Mouse (Mus musculus) layer of hippocampus, adult 2 months (tissue): ENCODE measurements around the gene Pde4dip. TPM values are rescaled to one million over a fixed set of nuclear protein-coding genes. Genes with fewer than 3 reads are reported as not detected.

Experiments
- DNase-seq, 2 experiments: peaks; one replicate each; pipeline ENCODE4 v3.0.0; 2022; ENCODE audit warnings: low spot score in 2 of 2
- H3K27ac ChIP-seq: fragments of 200-600 bp; 2 replicates; pipeline ENCODE4 v1.8.1; 2022
- H3K4me3 ChIP-seq: fragments of 200-600 bp; 2 replicates; pipeline ENCODE4 v1.8.1; 2022; ENCODE audit warnings: mild to moderate bottlenecking
- CTCF ChIP-seq: fragments of 200-600 bp; conservative IDR thresholded peaks from 2 replicates; pipeline ENCODE4 v1.8.1; 2022; ENCODE audit warnings: antibody characterized with exemption, mild to moderate bottlenecking, moderate library complexity
- total RNA-seq, 2 experiments: library from RNA; stranded (reverse); gene quantifications; 2 replicates each; pipeline ENCODE4 v1.2.3; 2021

Gene Pde4dip
- total RNA-seq, 2 experiments from 2014 or later: 232 to 246 TPM

DNA sequence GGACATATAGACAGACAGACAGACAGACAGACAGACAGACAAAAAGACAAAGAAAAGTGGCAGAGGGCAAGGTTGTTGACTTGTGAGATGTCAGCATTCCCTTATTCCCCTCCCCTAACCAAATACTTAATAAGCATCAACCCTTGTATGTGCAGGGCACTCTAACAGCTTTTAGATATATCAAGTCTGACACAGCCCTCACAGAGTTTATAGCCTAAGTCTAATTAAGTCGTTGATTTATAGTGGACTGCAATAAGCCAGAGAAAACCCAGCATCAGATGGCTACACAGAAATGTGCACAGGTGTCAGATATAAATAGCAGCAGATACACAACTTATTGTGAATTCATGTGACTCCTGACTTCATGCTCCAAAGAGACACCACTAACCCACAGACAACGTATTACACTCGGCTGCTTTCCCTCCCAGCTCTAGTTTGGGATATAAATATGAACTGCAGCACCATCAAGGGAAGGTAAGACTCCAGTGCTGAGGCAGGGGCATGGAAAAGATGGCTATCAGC, 87.3 kb downstream of the Pde4dip start:
- no peak for TF ChIP-seq CTCF
- no peak for DNase-seq
- Histone ChIP-seq H3K4me3 (no peak overlapping the region), H3K27ac (0 out of 2 replicates have a peak overlapping the region, but pooled peaks have one; percentile 18)

DNA sequence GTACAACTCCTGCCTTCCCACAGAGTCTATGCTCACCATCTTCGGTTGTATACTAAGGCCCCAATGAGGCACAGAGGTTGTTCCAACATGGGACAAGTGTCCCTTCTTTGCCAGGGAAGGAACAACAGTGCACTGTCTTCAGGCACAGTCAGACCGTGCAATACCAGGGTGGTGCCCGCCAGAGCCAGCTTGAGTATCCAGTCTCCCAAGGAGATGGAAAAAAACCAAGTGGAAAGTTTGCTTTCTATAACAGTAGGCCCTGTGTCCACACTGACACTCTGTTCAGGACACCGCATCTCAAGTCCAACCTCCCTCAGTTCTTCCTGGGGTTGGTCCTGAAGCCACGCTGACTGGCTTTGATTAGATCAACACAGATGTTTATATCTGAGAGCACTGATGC, 87.8 kb downstream of the Pde4dip start:
- no peak overlapping the region for H3K4me3 ChIP-seq
- H3K27ac ChIP-seq: no peak overlapping the region
- TF ChIP-seq CTCF: no peak
- DNase-seq: no peak

DNA sequence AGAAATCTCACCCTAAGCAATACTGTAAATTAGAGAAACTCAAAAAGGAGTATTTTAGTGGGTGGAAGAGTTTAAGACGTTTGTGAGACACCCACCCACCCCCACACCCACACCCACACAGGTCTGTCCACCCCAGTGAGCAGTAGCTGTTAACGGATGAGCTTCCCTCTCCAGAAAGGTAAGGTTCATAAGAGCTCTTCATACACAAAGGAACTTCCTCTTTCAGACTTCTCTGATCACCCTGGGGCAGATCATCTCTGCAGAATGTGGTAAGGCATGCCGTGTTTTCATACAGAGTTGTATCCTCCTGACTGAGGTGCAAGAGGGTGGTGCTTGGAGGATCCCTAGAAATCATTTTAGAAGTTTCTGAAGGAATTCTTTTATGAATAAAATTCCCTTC, 88.5 kb downstream of the Pde4dip start:
- no peak overlapping the region for H3K4me3 ChIP-seq
- no peak for TF ChIP-seq CTCF
- DNase-seq: no peak
- no peak overlapping the region for H3K27ac ChIP-seq

DNA sequence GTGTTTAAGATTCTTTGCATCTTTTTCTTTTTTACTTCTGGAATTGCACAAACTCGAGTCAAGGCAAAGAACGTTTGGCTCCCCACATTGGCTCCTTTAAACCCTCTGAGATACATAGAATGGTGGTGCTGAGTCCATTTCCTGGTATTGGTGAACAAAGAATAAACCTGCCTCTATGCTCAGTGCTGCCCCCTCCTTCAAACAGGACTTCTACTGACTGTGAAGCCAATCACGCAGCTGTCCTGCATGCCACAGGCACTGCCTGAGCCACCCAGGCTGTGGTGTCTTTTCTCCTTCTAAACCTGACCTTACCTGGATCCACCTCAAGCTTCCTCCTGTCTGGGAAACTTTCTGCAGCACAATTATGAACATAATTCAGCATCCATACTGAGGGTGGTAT, 89.2 kb downstream of the Pde4dip start:
- H3K27ac ChIP-seq: no peak overlapping the region
- no peak for DNase-seq
- TF ChIP-seq CTCF: peak; percentile 54

DNA sequence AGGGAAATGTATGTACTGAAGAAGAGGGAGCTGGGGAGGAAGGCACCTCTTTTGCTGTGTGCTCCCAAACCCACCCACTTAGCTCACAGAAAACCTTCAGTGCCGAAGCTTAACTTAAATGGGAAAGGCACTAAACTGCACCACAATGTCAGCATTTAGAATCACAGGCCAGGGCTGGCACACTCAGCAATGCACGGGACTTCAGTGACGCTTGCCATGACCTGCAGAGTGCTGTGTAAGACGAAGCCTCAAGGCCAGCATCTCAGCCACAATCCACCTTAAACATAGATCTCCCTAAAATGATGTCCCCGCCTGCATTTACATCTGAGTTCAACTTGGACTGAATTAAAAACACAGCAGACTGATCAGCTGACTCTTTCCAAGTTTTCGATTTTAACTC, 91.1 kb downstream of the Pde4dip start:
- H3K27ac ChIP-seq: peak overlapping the region; percentile 39; the same call in 1 of the 2 replicates
- TF ChIP-seq CTCF: no peak
- no peak overlapping the region for H3K4me3 ChIP-seq
- DNase-seq: no peak

More for the DNA sequence above, 89.2 kb downstream of the Pde4dip start:
- H3K4me3 ChIP-seq: no peak overlapping the region

DNA sequence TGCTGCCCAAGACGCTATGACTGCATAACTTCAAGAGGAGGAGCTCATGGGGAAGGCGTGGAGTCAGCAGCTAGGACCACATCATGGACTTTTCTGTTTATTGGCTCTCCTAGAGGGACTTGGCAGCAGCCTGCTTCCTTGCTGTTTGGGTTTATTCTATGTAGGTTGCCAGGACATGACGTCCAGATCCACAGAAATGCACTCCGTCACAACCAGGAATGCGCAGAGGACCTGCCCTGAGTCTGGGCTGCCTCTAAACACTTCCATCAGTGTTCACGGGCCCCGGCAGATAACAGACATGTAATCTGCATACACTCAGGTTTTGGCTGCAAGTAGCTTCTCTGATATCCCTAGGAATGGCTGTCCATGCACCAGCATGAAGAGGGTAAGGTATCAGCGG, 94.5 kb downstream of the Pde4dip start:
- H3K4me3 ChIP-seq: no peak overlapping the region
- DNase-seq: no peak
- no peak for TF ChIP-seq CTCF
- H3K27ac ChIP-seq: peak overlapping the region; percentile 51; the same call in 1 of the 2 replicates

DNA sequence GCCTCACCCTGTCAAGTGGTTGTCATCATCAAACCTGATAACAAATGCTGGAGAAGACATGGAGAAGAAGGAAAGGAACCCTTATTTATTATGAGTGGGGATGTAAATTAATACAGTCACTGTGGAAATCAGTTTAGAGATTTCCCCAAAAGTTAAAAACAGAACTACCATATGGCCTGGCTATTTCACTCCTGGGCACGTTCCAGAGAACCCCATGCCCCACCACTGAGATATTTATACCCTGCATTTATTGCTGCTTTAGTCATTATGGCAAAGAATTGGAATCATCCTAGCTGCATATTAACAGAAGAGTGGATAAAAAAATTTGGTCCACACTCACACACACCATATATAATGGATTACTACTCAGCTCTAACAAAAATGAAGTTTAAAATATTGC, 98.4 kb downstream of the Pde4dip start:
- H3K4me3 ChIP-seq: no peak overlapping the region
- no peak for TF ChIP-seq CTCF
- no peak for DNase-seq
- no peak overlapping the region for H3K27ac ChIP-seq

DNA sequence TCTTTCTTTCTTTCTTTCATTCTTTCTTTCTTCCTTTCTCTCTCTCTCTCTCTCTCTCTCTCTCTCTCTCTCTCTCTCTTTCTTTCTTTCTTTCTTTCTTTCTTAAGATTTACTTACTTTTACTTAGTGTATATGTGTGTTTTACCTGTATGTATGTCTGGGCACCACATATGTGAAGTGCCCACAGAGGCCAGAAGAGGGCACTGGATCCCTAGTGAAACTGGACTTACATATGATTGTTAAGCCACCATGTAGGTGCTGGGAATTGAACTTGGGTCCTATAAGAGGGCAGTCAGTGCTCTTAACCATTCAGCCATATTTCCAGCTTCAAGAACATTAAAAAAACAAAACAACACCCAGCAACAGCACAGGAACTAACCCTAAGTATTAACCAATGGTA, 99.2 kb downstream of the Pde4dip start:
- DNase-seq: no peak

DNA sequence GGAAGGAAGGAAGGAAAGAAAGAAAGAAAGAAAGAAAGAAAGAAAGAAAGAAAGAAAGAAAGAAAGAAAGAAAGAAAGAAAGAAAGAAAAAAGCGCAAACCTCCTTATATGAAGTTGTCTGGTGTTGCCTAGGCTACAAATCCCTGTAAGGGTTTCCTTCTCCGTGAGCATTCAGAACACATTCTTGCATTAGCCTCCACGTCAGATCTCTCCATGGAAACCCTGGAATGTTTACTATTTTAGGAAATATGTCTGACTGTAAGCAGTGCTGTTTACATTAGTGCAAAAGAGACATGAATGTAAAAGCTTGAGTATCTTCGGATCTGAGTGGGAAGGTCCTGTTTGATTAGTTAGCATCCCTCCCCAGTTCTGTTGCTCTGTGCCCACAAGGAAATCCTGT, 112.3 kb downstream of the Pde4dip start:
- no peak for DNase-seq
- H3K4me3 ChIP-seq: no peak overlapping the region
- TF ChIP-seq CTCF: no peak
- H3K27ac ChIP-seq: no peak overlapping the region

More for the DNA sequence above, 99.2 kb downstream of the Pde4dip start:
- TF ChIP-seq CTCF: no peak; the same call in 1 of the 2 replicates
- Histone ChIP-seq H3K27ac (no peak overlapping the region), H3K4me3 (no peak overlapping the region)

DNA sequence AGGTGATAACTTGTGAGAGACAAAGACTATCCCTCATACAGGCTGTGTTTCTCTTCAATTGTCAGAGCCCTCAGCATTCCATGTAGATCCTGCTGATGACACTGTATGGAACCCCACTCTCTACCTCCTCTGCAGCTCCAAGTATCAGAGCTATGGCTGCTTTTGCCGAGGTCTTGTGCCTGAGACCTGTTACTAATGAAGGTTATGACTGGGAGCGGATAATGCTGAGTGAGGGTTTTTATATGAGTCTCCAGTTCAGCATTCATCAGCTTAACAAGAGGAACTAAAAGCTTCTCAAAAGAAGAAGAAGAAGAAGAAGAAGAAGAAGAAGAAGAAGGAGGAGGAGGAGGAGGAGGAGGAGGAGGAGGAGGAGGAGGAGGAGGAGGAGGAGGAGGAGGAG, 112.8 kb downstream of the Pde4dip start:
- no peak overlapping the region for H3K27ac ChIP-seq
- no peak overlapping the region for H3K4me3 ChIP-seq
- TF ChIP-seq CTCF: no peak
- no peak for DNase-seq

DNA sequence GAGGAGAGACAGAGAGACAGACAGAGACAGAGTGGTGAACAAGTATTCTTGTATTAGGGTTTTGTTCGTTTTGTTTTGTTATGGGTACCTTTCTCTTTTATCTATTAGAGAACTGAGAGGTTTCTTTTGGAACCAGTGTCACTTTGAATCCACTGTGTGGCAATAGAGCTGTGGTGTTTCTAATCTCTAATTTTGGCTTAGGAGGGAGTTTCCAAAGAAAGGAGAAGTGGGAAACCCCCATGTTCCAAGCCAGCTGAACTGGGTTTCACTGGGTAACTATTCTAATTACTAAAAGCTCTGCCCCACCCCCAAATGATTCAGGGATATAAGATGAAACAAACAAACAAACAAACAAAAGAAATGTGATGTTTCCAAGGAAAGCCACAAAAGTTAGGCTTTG, 113.6 kb downstream of the Pde4dip start:
- TF ChIP-seq CTCF: no peak; the same call in 1 of the 2 replicates
- Histone ChIP-seq H3K4me3 (no peak overlapping the region), H3K27ac (no peak overlapping the region)
- no peak for DNase-seq

DNA sequence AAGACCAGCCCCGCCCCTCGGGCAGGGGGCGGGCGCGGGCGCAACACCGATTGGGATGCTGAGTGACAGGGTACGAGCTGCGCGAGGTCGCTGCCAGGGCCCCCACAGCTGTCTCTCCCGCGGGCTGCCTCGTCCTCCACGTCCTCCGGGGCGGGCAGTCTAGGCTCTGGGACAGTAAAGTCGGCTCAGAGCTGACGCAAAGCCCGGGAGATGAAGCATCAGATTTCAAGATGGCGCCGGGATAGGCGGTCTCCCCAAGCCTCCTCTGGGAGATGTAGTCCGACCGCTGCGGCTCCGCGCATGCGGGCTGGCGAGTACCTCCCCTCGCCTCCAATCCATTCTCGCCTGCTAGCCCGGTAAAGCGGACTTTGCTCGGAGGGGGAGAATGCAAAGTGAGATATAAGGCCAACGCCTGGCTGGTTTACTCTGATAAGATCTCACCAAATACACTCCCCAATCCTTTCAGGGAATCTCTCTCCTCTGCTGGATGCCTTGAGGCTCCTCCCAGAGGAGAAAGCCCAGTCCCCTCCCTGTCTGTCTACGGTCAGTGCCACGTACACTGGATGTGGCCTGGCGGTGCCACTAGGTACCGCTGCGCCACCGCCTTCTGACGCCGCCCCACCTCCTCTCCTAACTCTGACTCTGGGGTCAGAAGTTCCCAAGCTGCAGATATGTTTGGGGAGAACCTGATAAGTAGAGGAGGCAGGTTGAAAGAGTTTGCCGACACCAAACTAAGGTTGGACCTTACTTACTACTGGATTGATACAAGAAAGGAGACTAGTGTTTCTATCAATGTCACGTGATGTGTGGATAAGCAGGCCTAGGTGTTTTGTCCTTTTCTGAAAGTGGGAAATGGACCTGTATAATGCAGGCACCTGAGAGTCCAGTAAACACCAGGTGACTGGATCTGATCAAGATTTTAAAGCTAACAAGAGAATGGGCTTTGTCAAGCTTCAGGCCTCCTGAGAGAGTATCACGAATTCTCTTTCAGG, 120.4 kb downstream of the Pde4dip start:
- peak; percentile 92 to 95 for DNase-seq
- Histone ChIP-seq H3K27ac (peak overlapping the region; percentile 94), H3K4me3 (peak overlapping the region; percentile 77)
- TF ChIP-seq CTCF: peak; percentile 77

DNA sequence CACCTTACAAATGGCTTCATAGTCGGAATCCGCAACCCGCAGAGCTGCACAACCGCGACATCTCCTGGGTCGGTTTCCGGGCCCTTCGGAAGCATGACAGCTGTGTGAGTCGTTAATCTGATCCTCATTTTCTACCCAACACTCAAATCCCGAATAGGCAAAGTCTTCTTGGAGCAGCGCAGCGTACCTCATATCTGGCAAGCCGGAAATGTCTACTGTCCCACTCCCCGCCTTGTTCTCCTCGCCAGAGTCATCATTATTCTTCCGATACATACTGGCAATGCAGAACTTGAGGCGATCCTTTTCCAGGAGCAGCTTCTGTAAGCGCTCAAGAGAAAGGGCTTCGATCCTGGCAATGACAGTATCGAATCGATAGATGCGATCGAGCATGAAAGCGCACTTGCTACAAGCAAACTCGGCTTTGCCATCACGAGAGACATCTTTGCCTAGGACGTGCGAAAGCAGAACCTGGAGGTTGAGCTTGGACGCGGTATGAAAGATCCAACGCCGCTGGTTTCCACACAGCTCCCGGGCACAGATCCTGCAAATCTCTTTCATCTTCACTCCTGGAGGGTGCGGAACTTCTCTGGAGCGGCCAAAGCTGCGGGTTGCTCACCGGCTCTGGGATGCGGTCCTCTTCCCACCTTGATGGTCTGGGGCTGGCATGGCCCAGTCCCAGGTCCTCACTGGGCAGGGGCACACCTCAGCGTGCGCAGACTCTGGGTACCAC, 121.3 kb downstream of the Pde4dip start:
- Histone ChIP-seq H3K4me3 (peak overlapping the region; percentile 77), H3K27ac (peak overlapping the region; percentile 94)
- TF ChIP-seq CTCF: no peak
- no peak for DNase-seq
